Mouse (Mus musculus): ENCODE measurements around the gene 9430097D07Rik.

GRCm38 (mm10) chr2:32572196-32572595 is 3.3 kb downstream of the 9430097D07Rik start:
- TF ChIP-seq CTCF (IDR thresholded peaks at IDR 0.05; ENCODE audit: insufficient read depth, low read depth, low read length) (no peak), POLR2A (IDR thresholded peaks at IDR 0.05; ENCODE audit: insufficient read depth, low read depth, low read length) (no peak)

Data from olfactory bulb, adult 2 months (tissue).